Mouse (Mus musculus): ENCODE data around the gene Ffar2. TPM values are rescaled to one million over a fixed set of nuclear protein-coding genes. Genes with fewer than 3 reads are reported as not detected.

The Ffar2 gene
- 0.36 and 0.41 TPM in 2 replicates for polyA plus RNA-seq (2012; rRNA removed)
- 0.34 and 0.43 TPM in 2 replicates for polyA plus RNA-seq (2014; fragmentation: Nextera tagmentation; extraction: Ambion mirVana)

DNA sequence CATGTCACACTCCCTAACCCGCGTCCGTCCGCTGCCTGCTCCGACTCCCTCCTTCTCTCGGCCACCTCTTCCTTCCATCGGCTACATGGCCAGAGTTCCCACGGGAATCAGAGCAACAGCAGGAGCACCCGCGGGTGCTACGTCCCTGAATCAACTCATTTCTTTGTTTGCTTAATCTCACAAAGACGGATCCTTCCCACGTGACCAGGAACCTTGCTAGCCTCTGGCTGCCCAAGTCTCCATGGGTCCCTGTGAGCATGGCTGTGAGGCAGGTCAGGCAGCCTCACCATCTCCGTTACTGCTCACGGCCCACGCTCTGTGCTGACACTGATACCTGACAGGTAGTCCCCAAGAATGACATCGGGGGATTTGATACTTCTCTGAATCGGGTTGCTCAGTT, at the start of gene Ffar2:
TSS of gene Ffar2 (minus strand) at position 101 of the 400 bp plus-strand sequence.
- no peaks in the 10 kb centered on the region for H3K27me3 ChIP-seq (ENCODE audit: control insufficient read depth, insufficient read depth, low read length)
- no peaks in the 10 kb centered on the region for H3K9me3 ChIP-seq (ENCODE audit: control insufficient read depth, low read length)
- H3K9ac ChIP-seq (replicated peaks), result no peak within 1 kb of the TSS
- no peak for ATAC-seq (ENCODE audit: insufficient read depth)
- H3K4me3 ChIP-seq (ENCODE audit: insufficient read depth in 1 of 2, low read depth in 2 of 2, low read length in 2 of 2), result no peak within 1 kb of the TSS
- DNase-seq (ENCODE audit: low read depth in 3 of 3, low spot score in 3 of 3), result no peak
- peaks cover 0 to 8% of the 10 kb centered on the region in 2 experiments; a peak in 3 of 4 replicates for H3K4me1 ChIP-seq (replicated peaks; ENCODE audit: control insufficient read depth in 2 of 2, insufficient read depth in 2 of 2, low read length in 1 of 2)
- WGBS (ENCODE audit: insufficient replicate concordance), result 75% methylated on average over 18 of the region's 18 CpGs
- no peak within 1 kb of the TSS for H3K27ac ChIP-seq
- no peak within 1 kb of the TSS for H3K4me2 ChIP-seq (ENCODE audit: low read depth)
- TF ChIP-seq CTCF (IDR thresholded peaks at IDR 0.05; ENCODE audit: low read depth) (no peak), EP300 (IDR thresholded peaks at IDR 0.05; ENCODE audit: low read depth) (no peak)
- no peaks in the 10 kb centered on the region for H3K36me3 ChIP-seq (replicated peaks; ENCODE audit: control insufficient read depth, insufficient read depth, low read depth)

DNA sequence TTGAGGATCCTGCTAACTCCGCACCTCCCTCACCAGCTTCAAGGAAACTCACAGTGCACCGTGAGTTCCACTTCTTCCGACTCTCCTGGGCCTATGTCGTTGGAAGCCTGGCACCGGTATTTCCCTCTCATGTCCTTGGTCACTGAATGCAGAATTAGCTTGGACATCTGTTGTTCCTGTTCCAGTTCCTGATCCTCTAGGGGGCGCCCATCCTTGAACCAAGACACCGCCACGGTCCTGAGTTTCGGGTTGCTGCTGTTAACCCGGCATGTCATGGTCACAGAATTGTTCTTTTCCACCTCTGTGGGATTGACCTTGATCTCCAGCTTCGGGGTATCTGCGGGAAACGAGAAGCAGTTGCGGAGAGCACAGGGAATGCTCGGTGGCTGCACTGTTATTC, 49.5 kb upstream of the Ffar2 start:
- H3K9ac ChIP-seq (replicated peaks), result no peak overlapping the region
- TF ChIP-seq CTCF (IDR thresholded peaks at IDR 0.05; ENCODE audit: low read depth) (peak; percentile 77), EP300 (IDR thresholded peaks at IDR 0.05; ENCODE audit: low read depth) (no peak)

DNA sequence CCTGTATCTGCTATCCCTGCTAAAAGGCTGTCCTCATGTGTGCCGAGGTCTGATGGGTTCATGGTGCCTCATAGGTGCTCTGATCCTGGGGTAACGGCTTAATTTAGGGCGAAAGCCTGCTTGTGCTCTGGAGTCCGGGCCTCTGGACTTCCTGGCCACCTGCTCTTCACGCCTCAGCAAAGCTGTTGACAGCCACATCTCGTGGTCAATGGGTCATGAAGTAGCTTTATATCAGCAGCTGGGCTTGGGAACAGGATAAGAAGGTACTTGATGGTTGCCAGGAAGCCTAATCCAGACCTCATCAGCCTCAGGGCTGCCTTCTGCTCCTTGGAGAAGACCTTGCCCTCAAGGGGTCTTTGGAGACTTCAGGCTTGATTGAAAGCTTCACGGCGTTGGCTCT, 39.8 kb upstream of the Ffar2 start:
- Histone ChIP-seq H3K4me2 (ENCODE audit: low read depth) (no peak overlapping the region), H3K4me3 (ENCODE audit: insufficient read depth in 1 of 2, low read depth in 2 of 2, low read length in 2 of 2) (no peak overlapping the region), H3K9ac (replicated peaks) (no peak overlapping the region), H3K9me3 (ENCODE audit: control insufficient read depth, low read length) (no peaks in the 10 kb centered on the region), H3K27me3 (ENCODE audit: control insufficient read depth, insufficient read depth, low read length) (no peaks in the 10 kb centered on the region), H3K4me1 (replicated peaks; ENCODE audit: control insufficient read depth in 2 of 2, insufficient read depth in 2 of 2, low read length in 1 of 2) (peaks cover 0 to 6% of the 10 kb centered on the region in 2 experiments; a peak in 1 of 4 replicates), H3K36me3 (replicated peaks; ENCODE audit: control insufficient read depth, insufficient read depth, low read depth) (no peaks in the 10 kb centered on the region), H3K27ac (no peak overlapping the region)
- DNase-seq (ENCODE audit: low read depth in 3 of 3, low spot score in 3 of 3) (no peak), ATAC-seq (ENCODE audit: insufficient read depth) (no peak)
- no peak for TF ChIP-seq EP300 (IDR thresholded peaks at IDR 0.05; ENCODE audit: low read depth)
- no peak for TF ChIP-seq CTCF (IDR thresholded peaks at IDR 0.05; ENCODE audit: low read depth)
- 48% methylated on average over 8 of the region's 8 CpGs for WGBS (ENCODE audit: insufficient replicate concordance)

More for the DNA sequence above, 49.5 kb upstream of the Ffar2 start:
- Histone ChIP-seq H3K36me3 (replicated peaks; ENCODE audit: control insufficient read depth, insufficient read depth, low read depth) (no peaks in the 10 kb centered on the region), H3K4me2 (ENCODE audit: low read depth) (no peak overlapping the region), H3K4me1 (replicated peaks; ENCODE audit: control insufficient read depth in 2 of 2, insufficient read depth in 2 of 2, low read length in 1 of 2) (no peaks in the 10 kb centered on the region), H3K27me3 (ENCODE audit: control insufficient read depth, insufficient read depth, low read length) (no peaks in the 10 kb centered on the region), H3K27ac (no peak overlapping the region), H3K4me3 (ENCODE audit: insufficient read depth in 1 of 2, low read depth in 2 of 2, low read length in 2 of 2) (no peak overlapping the region), H3K9me3 (ENCODE audit: control insufficient read depth, low read length) (no peaks in the 10 kb centered on the region)
- DNase-seq (ENCODE audit: low read depth in 3 of 3, low spot score in 3 of 3) (peak in 2 of 3 experiments; percentile 17 to 24), ATAC-seq (ENCODE audit: insufficient read depth) (no peak)
- 13% methylated on average over 15 of the region's 15 CpGs for WGBS (ENCODE audit: insufficient replicate concordance)

DNA sequence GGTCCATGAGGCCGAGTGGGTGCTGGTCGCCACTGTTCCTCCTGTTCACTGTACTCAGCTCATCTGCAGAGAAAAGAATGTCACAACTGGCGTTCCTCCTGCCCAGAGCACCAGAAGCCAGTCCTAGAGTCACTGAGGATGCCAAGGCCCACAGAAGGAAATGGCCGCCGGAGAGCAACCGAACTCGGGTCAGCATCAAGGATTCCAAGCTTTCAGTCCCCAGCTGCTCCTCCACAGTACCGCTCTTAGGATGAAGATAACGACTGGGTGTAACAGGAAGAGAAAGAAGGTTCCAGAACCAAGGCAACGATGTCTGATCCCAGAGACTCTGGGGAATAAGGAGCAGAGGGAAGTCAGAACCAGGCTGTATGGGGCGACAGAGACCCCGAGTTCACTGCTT, 37.9 kb upstream of the Ffar2 start, which contains the start of gene Ffar1:
TSS of gene Ffar1 (minus strand) at position 101 of the 400 bp plus-strand sequence.
- no peak for ATAC-seq (ENCODE audit: insufficient read depth)
- WGBS (ENCODE audit: insufficient replicate concordance), result 65% methylated on average over 12 of the region's 12 CpGs

DNA sequence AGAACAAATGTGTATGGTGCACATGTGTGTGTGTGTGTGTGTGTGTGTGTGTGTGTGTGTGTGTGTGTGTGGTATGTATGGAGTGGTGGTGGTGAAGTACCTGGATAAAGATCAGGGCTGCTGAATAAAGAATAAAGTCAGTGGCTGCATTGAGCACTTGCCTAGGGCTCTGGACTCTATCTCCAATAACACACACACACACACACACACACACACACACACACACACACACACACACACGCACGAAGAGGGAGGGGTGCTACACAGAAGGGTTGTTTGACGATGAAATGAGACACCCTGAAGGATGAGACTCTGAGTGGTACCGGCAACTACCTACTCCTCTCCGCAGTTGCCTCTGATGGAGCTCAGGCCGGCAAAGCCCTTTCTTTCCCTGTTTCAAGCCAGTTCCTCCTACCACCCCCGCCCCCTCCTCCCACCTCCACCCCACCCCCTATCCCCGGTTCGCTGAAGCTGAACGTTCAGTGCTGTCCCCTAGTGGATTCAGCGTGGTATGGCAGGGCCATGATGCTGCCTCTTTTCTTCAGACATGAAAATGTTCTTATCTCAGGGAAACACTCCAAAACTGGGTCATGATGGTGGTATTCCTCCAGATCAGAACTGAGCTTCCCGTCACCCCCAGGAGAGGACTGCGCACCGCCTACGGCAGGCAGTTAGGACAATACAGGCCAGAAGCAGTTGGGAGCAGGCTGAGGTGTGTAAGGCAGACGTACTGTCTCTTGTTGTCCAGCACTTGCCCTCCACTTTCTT, 36.2 kb upstream of the Ffar2 start:
- peak; percentile 41; the same call in 1 of the 2 replicates for ATAC-seq (ENCODE audit: insufficient read depth)
- WGBS (ENCODE audit: insufficient replicate concordance), result 2% methylated on average over 16 of the region's 16 CpGs

More for the DNA sequence above, 37.9 kb upstream of the Ffar2 start, which contains the start of gene Ffar1:
- H3K36me3 ChIP-seq (replicated peaks; ENCODE audit: control insufficient read depth, insufficient read depth, low read depth), result no peaks in the 10 kb centered on the region
- no peak within 1 kb of the TSS for H3K4me3 ChIP-seq (ENCODE audit: insufficient read depth in 1 of 2, low read depth in 2 of 2, low read length in 2 of 2)
- no peaks in the 10 kb centered on the region for H3K27me3 ChIP-seq (ENCODE audit: control insufficient read depth, insufficient read depth, low read length)
- peaks cover 0 to 6% of the 10 kb centered on the region in 2 experiments; a peak in 1 of 4 replicates for H3K4me1 ChIP-seq (replicated peaks; ENCODE audit: control insufficient read depth in 2 of 2, insufficient read depth in 2 of 2, low read length in 1 of 2)
- no peaks in the 10 kb centered on the region for H3K9me3 ChIP-seq (ENCODE audit: control insufficient read depth, low read length)
- no peak within 1 kb of the TSS for H3K27ac ChIP-seq
- H3K4me2 ChIP-seq (ENCODE audit: low read depth), result no peak within 1 kb of the TSS
- no peak within 1 kb of the TSS for H3K9ac ChIP-seq (replicated peaks)
- no peak for DNase-seq (ENCODE audit: low read depth in 3 of 3, low spot score in 3 of 3)
- no peak for TF ChIP-seq EP300 (IDR thresholded peaks at IDR 0.05; ENCODE audit: low read depth)
- no peak for TF ChIP-seq CTCF (IDR thresholded peaks at IDR 0.05; ENCODE audit: low read depth)

More for the DNA sequence above, 36.2 kb upstream of the Ffar2 start:
- Histone ChIP-seq H3K9ac (replicated peaks) (no peak overlapping the region), H3K27ac (no peak overlapping the region), H3K9me3 (ENCODE audit: control insufficient read depth, low read length) (no peaks in the 10 kb centered on the region), H3K27me3 (ENCODE audit: control insufficient read depth, insufficient read depth, low read length) (no peaks in the 10 kb centered on the region), H3K4me1 (replicated peaks; ENCODE audit: control insufficient read depth in 2 of 2, insufficient read depth in 2 of 2, low read length in 1 of 2) (peaks cover 0 to 6% of the 10 kb centered on the region in 2 experiments; a peak in 1 of 4 replicates), H3K36me3 (replicated peaks; ENCODE audit: control insufficient read depth, insufficient read depth, low read depth) (no peaks in the 10 kb centered on the region), H3K4me3 (ENCODE audit: insufficient read depth in 1 of 2, low read depth in 2 of 2, low read length in 2 of 2) (no peak overlapping the region), H3K4me2 (ENCODE audit: low read depth) (no peak overlapping the region; the same call in 1 of the 2 replicates)
- DNase-seq (ENCODE audit: low read depth in 3 of 3, low spot score in 3 of 3), result peak in 2 of 3 experiments; percentile 24 to 30
- TF ChIP-seq EP300 (IDR thresholded peaks at IDR 0.05; ENCODE audit: low read depth) (no peak), CTCF (IDR thresholded peaks at IDR 0.05; ENCODE audit: low read depth) (peak; percentile 83)
